Comparison of ENCODE assay signal across 19 mouse cellular contexts in genomic region chr8:111961330-111961729, GRCm38 (mm10). TPM values are rescaled to one million over a fixed set of nuclear protein-coding genes. Genes with fewer than 3 reads are reported as not detected.
DNase-seq lines count a peak whose midpoint lies in the region; ATAC-seq and TF ChIP-seq lines count a peak whose summit lies in the region.
"Had no signal": no experiment of that assay in that cellular context is flagged by ENCODE, and none has a peak within 500 bp of the region (broad histone marks: within the 10 kb centered on the region; RNA-seq: fewer than 3 reads in every experiment).

No protein-coding gene starts in this region.

- H3K4me3 ChIP-seq in left cerebral cortex, adult 2 months: no peak overlapping the region
- H3K4me3 ChIP-seq: embryonic facial prominence, embryonic 12.5 days; forebrain, embryonic 15.5 days; heart, embryonic 10.5 days; hindbrain, embryonic 10.5 days; intestine, embryonic 15.5 days; limb, embryonic 10.5 days; lung, embryonic 15.5 days had no signal

- no peak for DNase-seq in left cerebral cortex, adult 2 months (ENCODE audit: extremely low spot score in 1 of 2, low spot score in 2 of 2)
- no peak for DNase-seq in left cerebral cortex, adult 11 months (ENCODE audit: low spot score)
- DNase-seq in 3T3-L1 (ENCODE audit: low read depth, low spot score): peak; percentile 21
- DNase-seq in CD4-positive helper T cell, adult 2 months (ENCODE audit: low read depth, low spot score): peak; percentile 34
- no peak for DNase-seq in testis, postnatal 10 days (ENCODE audit: low spot score)
- DNase-seq: adrenal gland, adult 8-10 months; cerebellum, adult 9-10 months; gastrocnemius, postnatal 25 days; kidney, postnatal 10 days; thymus, postnatal 36 days had no signal

- intact Hi-C loops in left cerebral cortex, adult 2 months (cut with DNase I): no loop called here

- no peak overlapping the region for H3K27ac ChIP-seq in left cerebral cortex, adult 2 months
- H3K27ac ChIP-seq: embryonic facial prominence, embryonic 12.5 days; forebrain, embryonic 15.5 days; heart, embryonic 10.5 days; hindbrain, embryonic 10.5 days; intestine, embryonic 15.5 days; limb, embryonic 10.5 days; lung, embryonic 15.5 days had no signal

- ATAC-seq in granulocyte monocyte progenitor cell, adult 5-6 weeks (replicated peaks; ENCODE audit: poor library complexity, severe bottlenecking): 0 out of 2 replicates have a peak, but pooled peaks have one; percentile 25
- ATAC-seq in erythroblast, adult 5-6 weeks (replicated peaks; ENCODE audit: low FRiP score, poor library complexity, severe bottlenecking): no peak
- ATAC-seq: forebrain, embryonic 15.5 days; intestine, embryonic 15.5 days had no signal

- TF ChIP-seq CTCF in left cerebral cortex, adult 2 months (IDR thresholded peaks at IDR 0.05): peak; percentile 6

RNA-seq across cellular contexts. Expression of gene Gabarapl2, which starts 20.8 kb away (rescaled TPM):
- total RNA-seq in left cerebral cortex, adult 2 months (2021): 100 to 1,000 TPM; 209 to 211 TPM
- total RNA-seq in granulocyte monocyte progenitor cell, adult 5-6 weeks (2014; fragmentation: Nextera tagmentation): 54.4 and 78.4 TPM in 2 replicates
- 23.3 and 26.8 TPM in 2 replicates for total RNA-seq in granulocyte monocyte progenitor cell, adult 5-6 weeks (2017)
- total RNA-seq in erythroblast, adult 5-6 weeks (2015; ENCODE audit: low replicate concordance): 113 and 121 TPM in 2 replicates
- total RNA-seq in erythroblast, adult 5-6 weeks (2017; ENCODE audit: low replicate concordance): 170 and 171 TPM in 2 replicates

RNA-seq across cellular contexts. Expression of gene Tmem231, which starts 27.6 kb away (rescaled TPM):
- 10 to 100 TPM; 11.7 to 13.2 TPM for total RNA-seq in left cerebral cortex, adult 2 months (2021)
- not detected in 2 replicates for total RNA-seq in granulocyte monocyte progenitor cell, adult 5-6 weeks (2014; fragmentation: Nextera tagmentation)
- total RNA-seq in granulocyte monocyte progenitor cell, adult 5-6 weeks (2017): not detected in 2 replicates
- total RNA-seq in erythroblast, adult 5-6 weeks (2015; ENCODE audit: low replicate concordance): 2.7 TPM in 1 of 2 replicates, not detected in the other
- total RNA-seq in erythroblast, adult 5-6 weeks (2017; ENCODE audit: low replicate concordance): 4.7 and 5.0 TPM in 2 replicates

RNA-seq across cellular contexts. Expression of gene Adat1, which starts 30.8 kb away (rescaled TPM):
- total RNA-seq in left cerebral cortex, adult 2 months (2021): 1 to 10 TPM; 6.4 to 6.6 TPM
- total RNA-seq in granulocyte monocyte progenitor cell, adult 5-6 weeks (2014; fragmentation: Nextera tagmentation): 8.5 and 12.7 TPM in 2 replicates
- 5.7 and 6.1 TPM in 2 replicates for total RNA-seq in granulocyte monocyte progenitor cell, adult 5-6 weeks (2017)
- 0.77 and 1.9 TPM in 2 replicates for total RNA-seq in erythroblast, adult 5-6 weeks (2015; ENCODE audit: low replicate concordance)
- total RNA-seq in erythroblast, adult 5-6 weeks (2017; ENCODE audit: low replicate concordance): 0.70 and 1.4 TPM in 2 replicates

RNA-seq across cellular contexts. Expression of gene Kars, which starts 49.8 kb away (rescaled TPM):
- total RNA-seq in left cerebral cortex, adult 2 months (2021): 10 to 100 TPM; 67.6 to 73.6 TPM
- 164 and 178 TPM in 2 replicates for total RNA-seq in granulocyte monocyte progenitor cell, adult 5-6 weeks (2014; fragmentation: Nextera tagmentation)
- 186 and 197 TPM in 2 replicates for total RNA-seq in granulocyte monocyte progenitor cell, adult 5-6 weeks (2017)
- 27.0 and 31.7 TPM in 2 replicates for total RNA-seq in erythroblast, adult 5-6 weeks (2015; ENCODE audit: low replicate concordance)
- total RNA-seq in erythroblast, adult 5-6 weeks (2017; ENCODE audit: low replicate concordance): 30.4 and 40.3 TPM in 2 replicates

RNA-seq across cellular contexts. Expression of gene Terf2ip, which starts 49.9 kb away (rescaled TPM):
- total RNA-seq in left cerebral cortex, adult 2 months (2021): 10 to 100 TPM; 37.3 to 40.6 TPM
- 4.1 and 10.8 TPM in 2 replicates for total RNA-seq in granulocyte monocyte progenitor cell, adult 5-6 weeks (2014; fragmentation: Nextera tagmentation)
- 9.4 and 14.6 TPM in 2 replicates for total RNA-seq in granulocyte monocyte progenitor cell, adult 5-6 weeks (2017)
- 1.9 TPM in 2 replicates for total RNA-seq in erythroblast, adult 5-6 weeks (2015; ENCODE audit: low replicate concordance)
- 2.5 and 3.6 TPM in 2 replicates for total RNA-seq in erythroblast, adult 5-6 weeks (2017; ENCODE audit: low replicate concordance)

Comparison
In these comparisons a context has a peak if more than half of its experiments do, and no peak if none do; other contexts are left out.
1. DNase-seq: peak in 3T3-L1 (single experiment) and CD4-positive helper T cell, adult 2 months (single experiment); none in left cerebral cortex, adult 2 months (0 of 2), left cerebral cortex, adult 11 months (single experiment) and testis, postnatal 10 days (single experiment).